Mouse (Mus musculus): ENCODE measurements around the gene Mto1. TPM values are rescaled to one million over a fixed set of nuclear protein-coding genes. Genes with fewer than 3 reads are reported as not detected.

Mto1 gene
- total and polyA plus RNA-seq, 2 experiments from 2014 or later, result 21.8 to 22.4 TPM

DNA sequence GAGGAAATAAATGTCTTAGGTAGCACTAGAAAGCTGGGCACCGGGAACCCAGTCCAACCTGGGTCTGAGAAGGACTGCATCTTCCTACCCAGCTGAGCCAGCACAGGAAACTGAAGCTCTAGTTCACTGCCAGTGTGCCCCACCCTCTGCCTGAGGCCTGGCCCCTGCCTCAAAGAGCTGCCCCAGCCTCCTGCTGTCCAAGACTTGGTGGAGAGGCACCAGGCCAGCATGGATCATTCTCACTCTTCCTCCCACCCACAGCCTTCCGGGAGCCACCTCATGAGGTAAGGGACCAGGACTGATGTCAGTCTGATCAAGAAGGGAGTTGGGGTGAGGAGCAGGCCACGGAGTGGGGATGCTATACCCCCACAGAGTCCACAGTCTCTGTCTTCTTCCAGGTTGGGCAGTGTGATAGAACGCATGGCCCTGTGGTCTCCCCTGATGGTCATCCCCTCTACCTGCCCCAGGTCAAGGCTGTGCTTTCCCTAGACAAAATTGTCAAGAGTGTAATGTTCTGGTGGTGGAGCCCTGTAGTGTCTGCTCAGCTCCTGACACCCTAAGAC is 19.1 kb upstream of the Mto1 start:
- Histone ChIP-seq H3K4me2 (ENCODE audit: low read depth, low read length) (no peak overlapping the region), H3K4me3 (ENCODE audit: low read depth, low read length) (no peak overlapping the region), H3K9ac (replicated peaks; ENCODE audit: low read depth, low read length) (no peak overlapping the region), H3K9me3 (replicated peaks; ENCODE audit: control insufficient read depth, low read length) (no peaks in the 10 kb centered on the region), H3K27ac (ENCODE audit: low read depth) (no peak overlapping the region), H3K27me3 (ENCODE audit: control insufficient read depth, insufficient read depth, low read length) (no peaks in the 10 kb centered on the region), H3K4me1 (ENCODE audit: control insufficient read depth, insufficient read depth) (no peaks in the 10 kb centered on the region), H3K36me3 (replicated peaks; ENCODE audit: control insufficient read depth, insufficient read depth, low read length) (no peaks in the 10 kb centered on the region)
- TF ChIP-seq CTCF (IDR thresholded peaks at IDR 0.05; ENCODE audit: low read depth) (no peak), EP300 (IDR thresholded peaks at IDR 0.05; ENCODE audit: low read depth) (no peak)
- DNase-seq (ENCODE audit: low spot score) (no peak), ATAC-seq (ENCODE audit: insufficient read depth, low read depth) (no peak)
- 83% methylated on average over 4 of the region's 4 CpGs for WGBS

DNA sequence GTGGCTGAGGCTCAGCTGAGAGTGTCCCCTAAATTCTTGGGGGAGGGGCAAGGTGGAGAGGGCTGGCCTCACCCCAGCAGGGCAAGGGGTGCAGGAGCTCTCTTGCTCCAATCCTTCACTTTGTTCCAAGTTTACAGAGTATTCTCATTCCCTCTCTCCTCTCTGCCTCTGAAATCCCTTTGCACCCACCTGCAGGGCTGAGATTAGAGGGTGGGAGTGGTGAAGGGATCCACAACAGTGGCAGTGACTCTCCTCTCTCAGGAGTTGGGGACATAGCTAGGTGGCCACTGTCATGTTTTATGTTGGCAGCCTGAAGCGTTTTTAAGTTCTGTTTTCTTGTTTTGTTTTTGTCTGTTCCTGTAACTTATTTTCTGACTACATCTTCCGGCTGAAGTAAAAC is 18.5 kb upstream of the Mto1 start:
- 66% methylated on average over 2 of the region's 2 CpGs for WGBS
- no peak for DNase-seq (ENCODE audit: low spot score)
- Histone ChIP-seq H3K9ac (replicated peaks; ENCODE audit: low read depth, low read length) (no peak overlapping the region), H3K4me2 (ENCODE audit: low read depth, low read length) (no peak overlapping the region), H3K9me3 (replicated peaks; ENCODE audit: control insufficient read depth, low read length) (no peaks in the 10 kb centered on the region), H3K4me1 (ENCODE audit: control insufficient read depth, insufficient read depth) (no peaks in the 10 kb centered on the region), H3K27me3 (ENCODE audit: control insufficient read depth, insufficient read depth, low read length) (no peaks in the 10 kb centered on the region), H3K27ac (ENCODE audit: low read depth) (no peak overlapping the region), H3K4me3 (ENCODE audit: low read depth, low read length) (no peak overlapping the region), H3K36me3 (replicated peaks; ENCODE audit: control insufficient read depth, insufficient read depth, low read length) (no peaks in the 10 kb centered on the region)
- no peak for TF ChIP-seq CTCF (IDR thresholded peaks at IDR 0.05; ENCODE audit: low read depth)
- TF ChIP-seq EP300 (IDR thresholded peaks at IDR 0.05; ENCODE audit: low read depth), result no peak
- ATAC-seq (ENCODE audit: insufficient read depth, low read depth), result no peak

DNA sequence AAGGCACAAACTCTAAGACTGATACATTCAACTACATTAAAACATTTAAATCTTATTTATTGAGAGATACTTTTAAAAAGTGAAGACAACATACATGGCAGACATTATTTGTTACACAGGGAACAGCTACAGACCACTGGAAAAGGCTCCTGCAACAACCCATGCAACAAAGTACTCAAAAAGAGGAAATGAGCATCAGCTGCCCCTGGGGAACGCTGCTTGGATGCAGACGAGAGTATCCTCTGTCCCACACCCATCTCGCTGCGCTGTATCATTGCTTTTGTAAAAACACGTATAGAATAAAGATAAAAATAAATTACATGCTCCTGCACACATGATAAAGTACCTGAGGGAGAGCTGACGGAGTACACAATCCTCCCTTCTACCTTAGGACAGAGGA is 17.5 kb upstream of the Mto1 start:
- Histone ChIP-seq H3K4me1 (ENCODE audit: control insufficient read depth, insufficient read depth) (no peaks in the 10 kb centered on the region), H3K27me3 (ENCODE audit: control insufficient read depth, insufficient read depth, low read length) (no peaks in the 10 kb centered on the region), H3K4me3 (ENCODE audit: low read depth, low read length) (no peak overlapping the region), H3K36me3 (replicated peaks; ENCODE audit: control insufficient read depth, insufficient read depth, low read length) (no peaks in the 10 kb centered on the region), H3K9me3 (replicated peaks; ENCODE audit: control insufficient read depth, low read length) (no peaks in the 10 kb centered on the region), H3K4me2 (ENCODE audit: low read depth, low read length) (no peak overlapping the region), H3K9ac (replicated peaks; ENCODE audit: low read depth, low read length) (no peak overlapping the region), H3K27ac (ENCODE audit: low read depth) (no peak overlapping the region)
- WGBS, result 68% methylated on average over 6 of the region's 6 CpGs
- no peak for TF ChIP-seq EP300 (IDR thresholded peaks at IDR 0.05; ENCODE audit: low read depth)
- TF ChIP-seq CTCF (IDR thresholded peaks at IDR 0.05; ENCODE audit: low read depth), result no peak
- ATAC-seq (ENCODE audit: insufficient read depth, low read depth) (no peak), DNase-seq (ENCODE audit: low spot score) (no peak)

DNA sequence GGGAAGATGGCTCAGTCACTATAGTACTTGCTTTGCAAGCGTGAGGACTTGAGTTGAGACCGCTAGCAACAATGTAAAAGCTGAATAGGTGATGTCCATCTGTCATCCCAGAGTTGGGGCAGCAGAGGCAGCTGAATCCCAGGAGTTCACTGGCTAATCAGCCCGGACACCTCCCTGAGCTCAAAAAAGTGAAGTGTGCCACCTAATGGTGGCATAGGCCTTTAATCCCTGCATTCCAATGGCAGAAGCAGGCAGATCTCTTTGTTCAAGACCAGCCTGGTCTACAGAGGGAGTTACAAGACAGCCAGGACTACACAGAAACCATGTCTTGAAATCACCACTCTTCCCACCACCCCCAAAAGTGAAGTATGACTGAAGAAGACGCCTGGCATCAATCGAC is 15.5 kb upstream of the Mto1 start:
- Histone ChIP-seq H3K4me2 (ENCODE audit: low read depth, low read length) (no peak overlapping the region), H3K9me3 (replicated peaks; ENCODE audit: control insufficient read depth, low read length) (no peaks in the 10 kb centered on the region), H3K27me3 (ENCODE audit: control insufficient read depth, insufficient read depth, low read length) (no peaks in the 10 kb centered on the region), H3K4me1 (ENCODE audit: control insufficient read depth, insufficient read depth) (no peaks in the 10 kb centered on the region), H3K9ac (replicated peaks; ENCODE audit: low read depth, low read length) (no peak overlapping the region), H3K4me3 (ENCODE audit: low read depth, low read length) (no peak overlapping the region), H3K27ac (ENCODE audit: low read depth) (no peak overlapping the region), H3K36me3 (replicated peaks; ENCODE audit: control insufficient read depth, insufficient read depth, low read length) (no peaks in the 10 kb centered on the region)
- DNase-seq (ENCODE audit: low spot score), result no peak
- ATAC-seq (ENCODE audit: insufficient read depth, low read depth), result no peak
- no peak for TF ChIP-seq EP300 (IDR thresholded peaks at IDR 0.05; ENCODE audit: low read depth)
- no peak for TF ChIP-seq CTCF (IDR thresholded peaks at IDR 0.05; ENCODE audit: low read depth)
- 88% methylated on average over 5 of the region's 5 CpGs for WGBS

DNA sequence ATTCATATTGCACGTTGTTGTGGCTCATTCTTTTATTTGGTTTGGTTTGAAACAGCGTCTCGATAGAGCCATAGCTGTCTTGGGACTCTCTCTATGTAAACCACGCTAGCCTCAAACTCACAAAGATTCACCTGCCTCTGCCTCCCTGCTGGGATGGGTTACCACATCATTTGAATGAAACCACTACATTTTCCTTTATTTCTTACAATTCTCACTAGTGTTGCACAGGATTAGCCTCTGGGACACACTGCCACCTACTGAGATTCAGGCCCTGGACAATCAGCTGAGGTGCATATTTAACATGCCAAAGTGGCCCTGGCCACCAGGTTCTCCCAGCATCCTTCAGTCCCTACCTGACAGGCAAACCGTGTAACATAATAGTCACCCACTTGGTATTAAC is 8.6 kb upstream of the Mto1 start:
- Histone ChIP-seq H3K4me3 (ENCODE audit: low read depth, low read length) (no peak overlapping the region), H3K27ac (ENCODE audit: low read depth) (no peak overlapping the region), H3K4me1 (ENCODE audit: control insufficient read depth, insufficient read depth) (no peaks in the 10 kb centered on the region), H3K27me3 (ENCODE audit: control insufficient read depth, insufficient read depth, low read length) (peaks cover 40% of the 10 kb centered on the region), H3K9me3 (replicated peaks; ENCODE audit: control insufficient read depth, low read length) (no peaks in the 10 kb centered on the region), H3K4me2 (ENCODE audit: low read depth, low read length) (no peak overlapping the region), H3K36me3 (replicated peaks; ENCODE audit: control insufficient read depth, insufficient read depth, low read length) (no peaks in the 10 kb centered on the region), H3K9ac (replicated peaks; ENCODE audit: low read depth, low read length) (no peak overlapping the region)
- WGBS, result 69% methylated on average over 5 of the region's 5 CpGs
- DNase-seq (ENCODE audit: low spot score) (no peak), ATAC-seq (ENCODE audit: insufficient read depth, low read depth) (no peak)
- TF ChIP-seq EP300 (IDR thresholded peaks at IDR 0.05; ENCODE audit: low read depth) (no peak), CTCF (IDR thresholded peaks at IDR 0.05; ENCODE audit: low read depth) (no peak)

DNA sequence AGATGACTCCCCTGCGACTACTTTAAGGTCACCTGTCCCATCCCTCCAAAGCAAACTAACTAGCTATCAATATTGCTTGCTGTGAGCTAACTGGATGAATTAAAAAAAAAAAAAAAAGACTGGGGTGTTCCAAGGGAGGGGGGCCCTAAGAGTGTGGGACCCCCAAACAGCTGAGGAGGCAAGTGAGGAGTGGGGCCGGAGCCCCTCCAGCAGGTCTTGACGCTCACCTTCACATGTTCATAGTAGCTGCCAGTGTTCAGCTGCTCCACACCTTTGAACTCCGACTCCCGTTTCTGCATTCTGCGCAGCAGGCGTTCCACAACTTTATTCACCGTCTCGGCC is 5.8 kb upstream of the Mto1 start:
- DNase-seq (ENCODE audit: low spot score), result no peak
- TF ChIP-seq EP300 (IDR thresholded peaks at IDR 0.05; ENCODE audit: low read depth), result no peak
- TF ChIP-seq CTCF (IDR thresholded peaks at IDR 0.05; ENCODE audit: low read depth), result no peak
- H3K36me3 ChIP-seq (replicated peaks; ENCODE audit: control insufficient read depth, insufficient read depth, low read length), result no peaks in the 10 kb centered on the region
- no peaks in the 10 kb centered on the region for H3K9me3 ChIP-seq (replicated peaks; ENCODE audit: control insufficient read depth, low read length)
- peak overlapping the region; percentile 68 for H3K4me2 ChIP-seq (ENCODE audit: low read depth, low read length)
- 0 out of 2 replicates have a peak, but pooled peaks have one; percentile 16 for ATAC-seq (ENCODE audit: insufficient read depth, low read depth)
- H3K4me3 ChIP-seq (ENCODE audit: low read depth, low read length), result peak overlapping the region; percentile 56
- H3K9ac ChIP-seq (replicated peaks; ENCODE audit: low read depth, low read length), result peak overlapping the region; percentile 22; the same call in 1 of the 2 replicates
- WGBS, result 5% methylated on average over 9 of the region's 9 CpGs
- H3K27ac ChIP-seq (ENCODE audit: low read depth), result no peak overlapping the region
- H3K27me3 ChIP-seq (ENCODE audit: control insufficient read depth, insufficient read depth, low read length), result peaks cover 44% of the 10 kb centered on the region
- no peaks in the 10 kb centered on the region for H3K4me1 ChIP-seq (ENCODE audit: control insufficient read depth, insufficient read depth)

All from heart, postnatal 0 days (tissue).